Mouse (Mus musculus): ENCODE results near the gene Snrk. TPM values are rescaled to one million over a fixed set of nuclear protein-coding genes. Genes with fewer than 3 reads are reported as not detected.

Gene Snrk
- polyA plus RNA-seq, 1 experiment from 2014 or later: 43.0 TPM

GRCm38 (mm10) chr9:122180105-122180504 lies 63.0 kb downstream of the Snrk start:
- Histone ChIP-seq H3K27ac (ENCODE audit: low read depth, low read length) (no peak overlapping the region), H3K4me3 (ENCODE audit: low read depth, low read length) (no peak overlapping the region), H3K9me3 (ENCODE audit: control insufficient read depth, low read length) (no peaks in the 10 kb centered on the region), H3K9ac (replicated peaks; ENCODE audit: low read depth, low read length) (no peak overlapping the region), H3K4me2 (ENCODE audit: low read depth, low read length) (no peak overlapping the region), H3K4me1 (ENCODE audit: control insufficient read depth, insufficient read depth, low read length) (no peaks in the 10 kb centered on the region), H3K36me3 (ENCODE audit: control insufficient read depth, insufficient read depth, low read length) (peaks cover 8% of the 10 kb centered on the region; the same call in 1 of the 2 replicates), H3K27me3 (ENCODE audit: control insufficient read depth, insufficient read depth, low read length) (no peaks in the 10 kb centered on the region)
- WGBS: 70% methylated on average over 3 of the region's 3 CpGs
- no peak for ATAC-seq (ENCODE audit: low read depth)

DNA sequence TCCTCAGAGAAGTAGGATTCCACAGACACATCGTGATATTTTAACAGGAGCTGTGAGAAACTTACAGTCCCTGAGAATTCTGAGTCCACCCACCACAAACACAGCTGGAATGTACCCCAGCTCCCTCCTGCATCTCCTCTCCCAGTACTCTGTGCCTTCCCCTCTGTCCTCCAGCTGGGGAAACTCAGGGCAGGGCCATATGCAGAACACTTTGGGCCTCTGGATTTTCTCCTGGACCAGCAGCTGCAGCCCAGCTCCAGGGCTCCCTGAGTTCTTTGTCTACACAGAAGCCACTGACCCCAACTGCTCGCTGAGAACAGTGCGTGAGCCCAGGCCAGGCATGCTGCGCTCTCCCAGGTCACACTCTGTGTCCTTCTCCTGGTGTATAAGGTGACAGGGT lies 66.0 kb downstream of the Snrk start:
- H3K9me3 ChIP-seq (ENCODE audit: control insufficient read depth, low read length): no peaks in the 10 kb centered on the region
- no peaks in the 10 kb centered on the region for H3K27me3 ChIP-seq (ENCODE audit: control insufficient read depth, insufficient read depth, low read length)
- no peaks in the 10 kb centered on the region for H3K36me3 ChIP-seq (ENCODE audit: control insufficient read depth, insufficient read depth, low read length)
- H3K27ac ChIP-seq (ENCODE audit: low read depth, low read length): no peak overlapping the region
- ATAC-seq (ENCODE audit: low read depth): no peak
- no peaks in the 10 kb centered on the region for H3K4me1 ChIP-seq (ENCODE audit: control insufficient read depth, insufficient read depth, low read length)
- no peak overlapping the region for H3K4me3 ChIP-seq (ENCODE audit: low read depth, low read length)
- H3K4me2 ChIP-seq (ENCODE audit: low read depth, low read length): no peak overlapping the region
- no peak overlapping the region for H3K9ac ChIP-seq (replicated peaks; ENCODE audit: low read depth, low read length)
- 81% methylated on average over 4 of the region's 4 CpGs for WGBS

GRCm38 (mm10) chr9:122184329-122184728 lies 67.3 kb downstream of the Snrk start:
- Histone ChIP-seq H3K4me2 (ENCODE audit: low read depth, low read length) (no peak overlapping the region), H3K27ac (ENCODE audit: low read depth, low read length) (no peak overlapping the region), H3K4me1 (ENCODE audit: control insufficient read depth, insufficient read depth, low read length) (no peaks in the 10 kb centered on the region), H3K4me3 (ENCODE audit: low read depth, low read length) (no peak overlapping the region), H3K36me3 (ENCODE audit: control insufficient read depth, insufficient read depth, low read length) (no peaks in the 10 kb centered on the region), H3K27me3 (ENCODE audit: control insufficient read depth, insufficient read depth, low read length) (no peaks in the 10 kb centered on the region), H3K9me3 (ENCODE audit: control insufficient read depth, low read length) (no peaks in the 10 kb centered on the region), H3K9ac (replicated peaks; ENCODE audit: low read depth, low read length) (no peak overlapping the region)
- no peak for ATAC-seq (ENCODE audit: low read depth)
- WGBS: 90% methylated on average over 3 of the region's 3 CpGs

DNA sequence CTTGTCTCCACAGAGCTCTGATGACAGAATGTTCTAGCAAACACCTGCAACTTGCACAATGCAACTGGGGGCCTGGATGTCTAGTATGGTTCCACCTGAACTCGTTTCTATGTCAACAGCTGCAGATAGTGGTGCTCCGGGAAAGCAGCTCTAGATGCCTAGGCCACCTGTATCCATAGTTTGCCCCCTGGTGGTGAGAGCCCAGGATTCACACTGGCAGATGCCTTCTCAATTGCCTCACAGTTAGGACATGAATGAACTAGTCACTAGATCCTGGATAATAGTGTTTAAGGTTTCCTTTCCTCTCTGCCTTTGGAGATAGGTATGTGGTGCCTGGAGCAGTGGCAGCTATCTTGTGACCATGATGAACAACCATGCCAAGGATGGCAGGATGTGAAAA lies 68.0 kb downstream of the Snrk start:
- H3K4me3 ChIP-seq (ENCODE audit: low read depth, low read length): no peak overlapping the region
- no peak overlapping the region for H3K27ac ChIP-seq (ENCODE audit: low read depth, low read length)
- H3K9me3 ChIP-seq (ENCODE audit: control insufficient read depth, low read length): no peaks in the 10 kb centered on the region
- 18% methylated on average over 2 of the region's 2 CpGs for WGBS
- H3K27me3 ChIP-seq (ENCODE audit: control insufficient read depth, insufficient read depth, low read length): no peaks in the 10 kb centered on the region
- H3K4me2 ChIP-seq (ENCODE audit: low read depth, low read length): no peak overlapping the region
- ATAC-seq (ENCODE audit: low read depth): no peak
- H3K36me3 ChIP-seq (ENCODE audit: control insufficient read depth, insufficient read depth, low read length): no peaks in the 10 kb centered on the region
- H3K4me1 ChIP-seq (ENCODE audit: control insufficient read depth, insufficient read depth, low read length): no peaks in the 10 kb centered on the region
- H3K9ac ChIP-seq (replicated peaks; ENCODE audit: low read depth, low read length): no peak overlapping the region

DNA sequence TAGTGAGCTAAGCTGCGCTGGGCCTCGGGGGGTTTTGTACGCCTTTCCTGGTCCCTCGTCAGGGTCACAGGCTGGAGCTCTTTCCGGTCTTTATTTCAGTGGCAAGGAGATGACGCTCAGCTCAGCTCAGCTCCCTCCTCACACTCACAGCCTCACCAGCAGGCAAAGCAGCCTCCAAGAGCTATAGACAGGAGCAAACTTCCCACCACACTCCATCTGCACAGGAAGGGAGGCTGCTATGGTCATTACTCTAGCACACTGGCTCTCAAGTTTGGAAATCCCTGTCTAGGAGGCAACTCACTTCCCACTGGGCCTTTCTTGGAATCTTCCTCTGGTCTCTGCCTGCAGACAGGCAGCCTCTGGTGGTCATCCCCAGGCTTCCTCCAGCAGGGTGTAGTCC lies 68.9 kb downstream of the Snrk start:
- Histone ChIP-seq H3K9ac (replicated peaks; ENCODE audit: low read depth, low read length) (no peak overlapping the region), H3K4me2 (ENCODE audit: low read depth, low read length) (no peak overlapping the region), H3K4me1 (ENCODE audit: control insufficient read depth, insufficient read depth, low read length) (no peaks in the 10 kb centered on the region), H3K27me3 (ENCODE audit: control insufficient read depth, insufficient read depth, low read length) (no peaks in the 10 kb centered on the region), H3K4me3 (ENCODE audit: low read depth, low read length) (no peak overlapping the region), H3K36me3 (ENCODE audit: control insufficient read depth, insufficient read depth, low read length) (no peaks in the 10 kb centered on the region), H3K27ac (ENCODE audit: low read depth, low read length) (no peak overlapping the region), H3K9me3 (ENCODE audit: control insufficient read depth, low read length) (no peaks in the 10 kb centered on the region)
- no peak for ATAC-seq (ENCODE audit: low read depth)
- WGBS: 81% methylated on average over 6 of the region's 6 CpGs

DNA sequence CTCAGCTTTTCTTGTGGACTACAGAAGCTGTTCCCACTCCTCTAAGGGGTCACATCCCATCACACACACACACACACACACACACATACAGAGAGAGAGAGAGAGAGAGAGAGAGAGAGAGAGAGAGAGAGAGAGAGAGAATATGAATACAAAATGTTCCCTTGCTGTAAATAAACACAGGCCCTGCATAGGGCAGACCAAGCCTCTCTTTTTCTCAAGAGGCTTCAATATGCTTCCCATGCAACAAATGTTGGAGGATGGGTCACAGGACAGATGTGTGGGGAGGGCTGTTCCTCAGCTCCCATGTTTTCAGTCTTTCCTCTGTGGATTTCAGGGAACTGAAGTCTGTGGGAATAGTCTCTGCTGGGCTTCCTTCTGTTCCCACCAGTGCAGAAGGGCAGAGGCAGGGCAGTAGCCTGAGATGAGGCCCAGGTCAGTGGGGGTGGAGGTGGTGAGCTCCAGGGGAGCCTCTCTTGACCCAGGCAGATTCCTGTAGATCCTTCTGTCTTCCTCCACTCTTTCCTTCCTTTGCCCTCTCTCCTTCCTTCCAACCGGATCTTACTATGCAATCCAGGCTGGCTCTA lies 69.7 kb downstream of the Snrk start:
- WGBS: 100% methylated on average over 1 of the region's 1 CpGs
- Histone ChIP-seq H3K36me3 (ENCODE audit: control insufficient read depth, insufficient read depth, low read length) (no peaks in the 10 kb centered on the region), H3K4me1 (ENCODE audit: control insufficient read depth, insufficient read depth, low read length) (no peaks in the 10 kb centered on the region), H3K27me3 (ENCODE audit: control insufficient read depth, insufficient read depth, low read length) (no peaks in the 10 kb centered on the region), H3K4me2 (ENCODE audit: low read depth, low read length) (no peak overlapping the region), H3K4me3 (ENCODE audit: low read depth, low read length) (no peak overlapping the region), H3K9me3 (ENCODE audit: control insufficient read depth, low read length) (no peaks in the 10 kb centered on the region), H3K27ac (ENCODE audit: low read depth, low read length) (no peak overlapping the region), H3K9ac (replicated peaks; ENCODE audit: low read depth, low read length) (no peak overlapping the region)
- ATAC-seq (ENCODE audit: low read depth): no peak

- no peak overlapping the region for H3K4me3 ChIP-seq (ENCODE audit: low read depth, low read length)
- H3K4me1 ChIP-seq (ENCODE audit: control insufficient read depth, insufficient read depth, low read length): no peaks in the 10 kb centered on the region
- no peak overlapping the region for H3K9ac ChIP-seq (replicated peaks; ENCODE audit: low read depth, low read length)
- no peak for ATAC-seq (ENCODE audit: low read depth)
- H3K36me3 ChIP-seq (ENCODE audit: control insufficient read depth, insufficient read depth, low read length): no peaks in the 10 kb centered on the region
- H3K27ac ChIP-seq (ENCODE audit: low read depth, low read length): no peak overlapping the region
- no peaks in the 10 kb centered on the region for H3K9me3 ChIP-seq (ENCODE audit: control insufficient read depth, low read length)
- H3K4me2 ChIP-seq (ENCODE audit: low read depth, low read length): no peak overlapping the region
- no peaks in the 10 kb centered on the region for H3K27me3 ChIP-seq (ENCODE audit: control insufficient read depth, insufficient read depth, low read length)
- 90% methylated on average over 7 of the region's 7 CpGs for WGBS
Observed at GRCm38 (mm10) chr9:122187451-122187921, 70.4 kb downstream of the Snrk start.

- WGBS: 81% methylated on average over 1 of the region's 1 CpGs
- Histone ChIP-seq H3K27me3 (ENCODE audit: control insufficient read depth, insufficient read depth, low read length) (no peaks in the 10 kb centered on the region), H3K4me3 (ENCODE audit: low read depth, low read length) (no peak overlapping the region), H3K4me1 (ENCODE audit: control insufficient read depth, insufficient read depth, low read length) (no peaks in the 10 kb centered on the region), H3K27ac (ENCODE audit: low read depth, low read length) (no peak overlapping the region), H3K4me2 (ENCODE audit: low read depth, low read length) (no peak overlapping the region), H3K9ac (replicated peaks; ENCODE audit: low read depth, low read length) (no peak overlapping the region), H3K36me3 (ENCODE audit: control insufficient read depth, insufficient read depth, low read length) (no peaks in the 10 kb centered on the region), H3K9me3 (ENCODE audit: control insufficient read depth, low read length) (no peaks in the 10 kb centered on the region)
- ATAC-seq (ENCODE audit: low read depth): no peak
Observed at GRCm38 (mm10) chr9:122188724-122189123, 71.7 kb downstream of the Snrk start.

GRCm38 (mm10) chr9:122193361-122193760 lies 76.3 kb downstream of the Snrk start:
- no peaks in the 10 kb centered on the region for H3K36me3 ChIP-seq (ENCODE audit: control insufficient read depth, insufficient read depth, low read length)
- H3K4me1 ChIP-seq (ENCODE audit: control insufficient read depth, insufficient read depth, low read length): no peaks in the 10 kb centered on the region
- no peaks in the 10 kb centered on the region for H3K27me3 ChIP-seq (ENCODE audit: control insufficient read depth, insufficient read depth, low read length)
- WGBS: 82% methylated on average over 5 of the region's 5 CpGs
- H3K4me2 ChIP-seq (ENCODE audit: low read depth, low read length): no peak overlapping the region
- no peaks in the 10 kb centered on the region for H3K9me3 ChIP-seq (ENCODE audit: control insufficient read depth, low read length)
- no peak overlapping the region for H3K4me3 ChIP-seq (ENCODE audit: low read depth, low read length)
- no peak overlapping the region for H3K27ac ChIP-seq (ENCODE audit: low read depth, low read length)
- H3K9ac ChIP-seq (replicated peaks; ENCODE audit: low read depth, low read length): no peak overlapping the region
- no peak for ATAC-seq (ENCODE audit: low read depth)

All from neural tube, embryonic 14.5 days (tissue).